Mouse (Mus musculus) embryonic fibroblast, embryonic 13.5 days (primary cell): Measurements from ENCODE around the gene Nfkb1.

ENCODE experiments used
- CTCF ChIP-seq: IDR thresholded peaks from 2 replicates; pipeline ENCODE4 v1.5.1; 2011; ENCODE audit warnings: mild to moderate bottlenecking, control low read depth, low read length, moderate library complexity, borderline replicate concordance; ENCODE audit not compliant: insufficient read depth
- POLR2A ChIP-seq: IDR thresholded peaks from 2 replicates; pipeline ENCODE4 v1.6.1; 2011; ENCODE audit warnings: low read depth, mild to moderate bottlenecking, control low read depth, low read length, moderate library complexity

GRCm38 (mm10) chr3:135640856-135641622, 50.3 kb downstream of the Nfkb1 start:
- TF ChIP-seq CTCF (no peak), POLR2A (no peak)
